Mouse (Mus musculus): ENCODE results near the gene Fxyd4.

DNA sequence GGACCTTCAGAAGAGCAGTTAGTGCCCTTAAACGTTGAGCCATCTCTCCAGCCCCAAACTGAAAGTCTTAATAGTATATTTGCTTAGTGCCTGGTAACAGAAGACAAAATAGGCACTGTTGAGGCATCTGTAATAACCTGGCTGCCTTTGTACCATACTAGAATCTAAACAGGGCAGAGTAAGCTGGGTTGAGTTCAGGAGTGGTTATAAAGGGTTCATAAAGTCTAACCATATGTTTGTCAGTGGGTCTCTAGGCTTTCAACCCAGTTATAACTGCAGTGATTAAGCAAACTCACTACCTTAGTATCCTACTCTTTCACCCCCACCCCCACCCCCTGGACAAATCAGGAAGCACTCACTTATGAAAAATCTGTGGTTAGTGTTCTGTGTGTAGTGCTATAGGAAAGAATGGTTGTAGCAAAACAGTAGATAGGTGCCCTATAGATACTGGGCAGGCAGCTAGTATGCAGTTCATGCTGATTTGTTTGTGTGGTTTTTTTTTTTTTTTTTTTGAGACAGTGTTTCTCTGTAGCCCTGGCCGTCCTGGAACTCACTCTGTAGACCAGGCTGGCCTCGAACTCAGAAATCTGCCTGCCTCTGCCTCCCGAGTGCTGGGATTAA lies 10.5 kb downstream of the Fxyd4 start:
- TF ChIP-seq POLR2A (IDR thresholded peaks at IDR 0.05; ENCODE audit: extremely low read depth, insufficient read depth, low read length): no peak
- TF ChIP-seq CTCF (IDR thresholded peaks at IDR 0.05; ENCODE audit: low read depth, low read length): no peak

Data from liver, adult 2 months (tissue).